In genomic region chr19:25326002-25326300, GRCm38 (mm10) we compare ENCODE assay signal across 18 mouse cellular contexts.
DNase-seq lines count a peak whose midpoint lies in the region; ATAC-seq lines count a peak whose summit lies in the region.
"Had no signal": no experiment of that assay in that cellular context is flagged by ENCODE, and none has a peak within 500 bp of the region (broad histone marks: within the 10 kb centered on the region; RNA-seq: fewer than 3 reads in every experiment).

No protein-coding gene starts in this region.

- H3K9ac ChIP-seq in hindbrain, embryonic 15.5 days, result no peak overlapping the region
- H3K9ac ChIP-seq in hindbrain, embryonic 13.5 days, result no peak overlapping the region
- no peak overlapping the region for H3K9ac ChIP-seq in midbrain, embryonic 16.5 days (ENCODE audit: low read depth, low read length)
- no peak overlapping the region for H3K9ac ChIP-seq in midbrain, embryonic 11.5 days (ENCODE audit: low read length)
- H3K9ac ChIP-seq: embryonic facial prominence, embryonic 12.5 days; forebrain, embryonic 15.5 days; heart, embryonic 15.5 days had no signal

- no peaks in the 10 kb centered on the region for H3K36me3 ChIP-seq in hindbrain, embryonic 15.5 days
- no peaks in the 10 kb centered on the region for H3K36me3 ChIP-seq in hindbrain, embryonic 13.5 days
- no peaks in the 10 kb centered on the region for H3K36me3 ChIP-seq in midbrain, embryonic 16.5 days (ENCODE audit: control insufficient read depth, insufficient read depth, low read length)
- H3K36me3 ChIP-seq in midbrain, embryonic 11.5 days (ENCODE audit: control insufficient read depth, insufficient read depth, low read length), result no peaks in the 10 kb centered on the region
- H3K36me3 ChIP-seq: embryonic facial prominence, embryonic 12.5 days; forebrain, embryonic 15.5 days; heart, embryonic 15.5 days had no signal

- H3K4me1 ChIP-seq in hindbrain, embryonic 15.5 days (replicated peaks), result peaks cover 9% of the 10 kb centered on the region
- peaks cover 8% of the 10 kb centered on the region for H3K4me1 ChIP-seq in hindbrain, embryonic 13.5 days (replicated peaks)
- peaks cover 3% of the 10 kb centered on the region; the same call in 1 of the 2 replicates for H3K4me1 ChIP-seq in midbrain, embryonic 16.5 days (ENCODE audit: control insufficient read depth, insufficient read depth, low read length)
- no peaks in the 10 kb centered on the region for H3K4me1 ChIP-seq in midbrain, embryonic 11.5 days (ENCODE audit: control insufficient read depth, insufficient read depth, low read length)
- H3K4me1 ChIP-seq: heart, embryonic 15.5 days had no signal

- no peak for ATAC-seq in hindbrain, embryonic 15.5 days (ENCODE audit: low FRiP score, low read depth)
- no peak for ATAC-seq in hindbrain, embryonic 13.5 days (ENCODE audit: low FRiP score)
- ATAC-seq in midbrain, embryonic 16.5 days, result no peak
- no peak for ATAC-seq in midbrain, embryonic 11.5 days (ENCODE audit: low FRiP score)
- 0 out of 2 replicates have a peak, but pooled peaks have one; percentile 30 for ATAC-seq in megakaryocyte, adult 5-6 weeks (ENCODE audit: poor library complexity, severe bottlenecking)
- ATAC-seq: forebrain, embryonic 15.5 days; inflammation-experienced regulatory T-cells, adult 6 months had no signal

- 65% methylated on average over 4 of the region's 4 CpGs for WGBS in hindbrain, embryonic 15.5 days
- 83% methylated on average over 4 of the region's 4 CpGs for WGBS in hindbrain, embryonic 13.5 days
- WGBS in midbrain, embryonic 16.5 days, result 67% methylated on average over 4 of the region's 4 CpGs
- 84% methylated on average over 4 of the region's 4 CpGs for WGBS in midbrain, embryonic 11.5 days

- no peak overlapping the region for H3K4me3 ChIP-seq in hindbrain, embryonic 15.5 days
- H3K4me3 ChIP-seq in hindbrain, embryonic 13.5 days, result no peak overlapping the region
- no peak overlapping the region for H3K4me3 ChIP-seq in midbrain, embryonic 16.5 days (ENCODE audit: low read depth, low read length)
- no peak overlapping the region for H3K4me3 ChIP-seq in midbrain, embryonic 11.5 days (ENCODE audit: low read depth, low read length)
- H3K4me3 ChIP-seq: embryonic facial prominence, embryonic 12.5 days; forebrain, embryonic 15.5 days; heart, embryonic 15.5 days had no signal

- H3K9me3 ChIP-seq in hindbrain, embryonic 15.5 days, result no peaks in the 10 kb centered on the region
- H3K9me3 ChIP-seq in hindbrain, embryonic 13.5 days, result no peaks in the 10 kb centered on the region
- no peaks in the 10 kb centered on the region for H3K9me3 ChIP-seq in midbrain, embryonic 16.5 days (replicated peaks; ENCODE audit: control insufficient read depth, low read length, poor library complexity, severe bottlenecking)
- peaks cover under 1% of the 10 kb centered on the region; the same call in 1 of the 2 replicates for H3K9me3 ChIP-seq in midbrain, embryonic 11.5 days (ENCODE audit: control insufficient read depth, low read length)
- H3K9me3 ChIP-seq: embryonic facial prominence, embryonic 12.5 days; forebrain, embryonic 15.5 days; heart, embryonic 15.5 days had no signal

- DNase-seq in midbrain, embryonic 11.5 days (ENCODE audit: low spot score, missing footprints), result no peak
- no peak for DNase-seq in heart, adult 8-10 months (ENCODE audit: low spot score)
- DNase-seq in cerebellum, postnatal 4 days (ENCODE audit: low spot score in 2 of 2), result no peak
- DNase-seq: adrenal gland, postnatal 10 days; cerebellum, adult 11-12 months; cerebellum, adult 9-11 months; gastrocnemius, postnatal 36 days; heart, adult 18-20 months; heart, postnatal 14 days had no signal

- H3K27me3 ChIP-seq in hindbrain, embryonic 15.5 days, result no peaks in the 10 kb centered on the region
- no peaks in the 10 kb centered on the region for H3K27me3 ChIP-seq in hindbrain, embryonic 13.5 days
- no peaks in the 10 kb centered on the region for H3K27me3 ChIP-seq in midbrain, embryonic 16.5 days (ENCODE audit: control insufficient read depth, insufficient read depth, low read depth, low read length)
- no peaks in the 10 kb centered on the region for H3K27me3 ChIP-seq in midbrain, embryonic 11.5 days (ENCODE audit: control insufficient read depth, insufficient read depth, low read length)
- H3K27me3 ChIP-seq: embryonic facial prominence, embryonic 12.5 days; forebrain, embryonic 15.5 days; heart, embryonic 15.5 days had no signal

- H3K4me2 ChIP-seq in hindbrain, embryonic 15.5 days, result no peak overlapping the region
- H3K4me2 ChIP-seq in hindbrain, embryonic 13.5 days, result no peak overlapping the region
- no peak overlapping the region for H3K4me2 ChIP-seq in midbrain, embryonic 16.5 days (ENCODE audit: low read length)
- no peak overlapping the region for H3K4me2 ChIP-seq in midbrain, embryonic 11.5 days
- H3K4me2 ChIP-seq: embryonic facial prominence, embryonic 12.5 days; forebrain, embryonic 15.5 days; heart, embryonic 11.5 days; heart, embryonic 15.5 days had no signal

- H3K27ac ChIP-seq in hindbrain, embryonic 15.5 days (replicated peaks), result peak overlapping the region; percentile 59; the same call in 1 of the 2 replicates
- H3K27ac ChIP-seq in hindbrain, embryonic 13.5 days, result no peak overlapping the region
- peak overlapping the region; percentile 59 for H3K27ac ChIP-seq in midbrain, embryonic 16.5 days (ENCODE audit: low read length)
- no peak overlapping the region for H3K27ac ChIP-seq in midbrain, embryonic 11.5 days (ENCODE audit: low read depth, low read length)
- H3K27ac ChIP-seq: embryonic facial prominence, embryonic 12.5 days; forebrain, embryonic 15.5 days; heart, embryonic 15.5 days had no signal

Comparison
In these comparisons a context has a peak if more than half of its experiments do, and no peak if none do; other contexts are left out.
1. H3K27ac ChIP-seq: peak in hindbrain, embryonic 15.5 days (single experiment) and midbrain, embryonic 16.5 days (single experiment); none in hindbrain, embryonic 13.5 days (single experiment) and midbrain, embryonic 11.5 days (single experiment).